Mouse (Mus musculus) C2C12 (cell line): ENCODE measurements around the gene AW551984.

Source experiments
- CTCF ChIP-seq: IDR thresholded peaks from one replicate; pipeline ENCODE4 v1.5.1; 2011; ENCODE audit not compliant: control insufficient read depth, insufficient read depth, insufficient read length
- FOSL1 ChIP-seq: IDR thresholded peaks from one replicate; pipeline ENCODE4 v1.8.0; 2011; ENCODE audit warnings: mild to moderate bottlenecking, low read length; ENCODE audit not compliant: poor library complexity, insufficient read depth, severe bottlenecking
- MAX ChIP-seq: IDR thresholded peaks from one replicate; pipeline ENCODE4 v1.6.1; 2011; ENCODE audit warnings: mild to moderate bottlenecking, control low read depth
- MYOG ChIP-seq: IDR thresholded peaks from one replicate; pipeline ENCODE4 v1.6.1; 2011; ENCODE audit not compliant: control insufficient read depth, insufficient read length; ENCODE audit errors: extremely low read depth
- USF1 ChIP-seq: IDR thresholded peaks from one replicate; pipeline ENCODE4 v1.6.1; 2011; ENCODE audit warnings: low read depth, mild to moderate bottlenecking, control low read depth, moderate library complexity

- TF ChIP-seq CTCF, result no peak
- no peak for TF ChIP-seq FOSL1
- no peak for TF ChIP-seq USF1
- TF ChIP-seq MAX, result no peak
- TF ChIP-seq MYOG, result no peak
These were observed 16.9 kb upstream of the AW551984 start, which contains the start of gene Olfr960 for GRCm38 (mm10) chr9:39621073-39621472.
